Mouse (Mus musculus) frontal cortex, postnatal 36 days (tissue): ENCODE results near the gene Gm21974.
"Not testable (repeated sequence)": the region's sequence is repeated elsewhere in the genome, so short reads cannot be mapped to it uniquely, and the experiment has no call there.

ENCODE experiments used
- DNase-seq, 2 experiments: peaks; one replicate each; pipeline ENCODE4 v3.0.0; 2022; ENCODE audit warnings: low spot score in 2 of 2

Gm21974 gene

DNA sequence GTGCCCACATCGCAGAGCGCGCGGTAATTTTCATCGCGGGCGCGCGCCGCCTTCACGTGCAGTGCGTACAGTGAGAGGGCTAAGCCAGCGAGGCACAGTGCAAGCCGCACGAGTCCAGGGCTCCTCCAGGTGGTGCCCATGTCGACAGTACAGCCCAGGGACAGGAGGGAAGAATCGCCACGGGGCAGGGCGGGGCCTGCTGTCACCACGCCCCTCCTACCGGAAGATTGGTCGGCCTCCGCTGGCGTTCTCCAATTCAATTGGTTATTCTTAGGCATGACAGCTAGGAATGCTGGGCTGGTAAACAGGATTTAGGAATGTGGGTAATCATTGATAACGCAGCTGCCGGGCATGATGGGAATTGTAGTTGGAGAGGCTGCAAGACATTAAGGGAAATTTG lies at the start of gene Gm21974, which contains the start of gene Vkorc1:
TSS of gene Gm21974 (minus strand) at position 13 of the 400 bp plus-strand sequence.
TSS of gene Vkorc1 (minus strand) at position 176 of the 400 bp plus-strand sequence.
- DNase-seq: peak; percentile 92 to 97

DNA sequence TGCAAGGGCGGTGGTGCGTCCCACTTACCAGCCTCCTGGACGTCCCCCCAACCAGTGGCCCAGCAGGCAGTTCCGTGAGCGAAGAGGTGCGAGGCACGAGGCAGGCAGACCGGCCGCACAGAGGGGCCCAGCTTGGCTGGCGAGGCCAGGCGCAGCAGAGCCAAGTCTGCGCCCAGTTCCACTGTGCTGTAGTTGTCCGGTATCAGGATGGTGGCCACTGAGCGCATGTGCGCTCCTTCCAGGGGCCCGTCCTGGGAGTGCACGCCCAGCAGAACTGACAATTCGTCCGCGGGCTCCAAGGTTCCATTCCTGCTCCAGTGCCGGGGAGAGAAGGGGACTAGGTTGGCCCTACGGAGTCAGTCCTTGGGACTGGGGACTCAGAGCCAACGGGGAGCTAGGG lies 49.4 kb upstream of the Gm21974 start:
- no peak for DNase-seq

DNA sequence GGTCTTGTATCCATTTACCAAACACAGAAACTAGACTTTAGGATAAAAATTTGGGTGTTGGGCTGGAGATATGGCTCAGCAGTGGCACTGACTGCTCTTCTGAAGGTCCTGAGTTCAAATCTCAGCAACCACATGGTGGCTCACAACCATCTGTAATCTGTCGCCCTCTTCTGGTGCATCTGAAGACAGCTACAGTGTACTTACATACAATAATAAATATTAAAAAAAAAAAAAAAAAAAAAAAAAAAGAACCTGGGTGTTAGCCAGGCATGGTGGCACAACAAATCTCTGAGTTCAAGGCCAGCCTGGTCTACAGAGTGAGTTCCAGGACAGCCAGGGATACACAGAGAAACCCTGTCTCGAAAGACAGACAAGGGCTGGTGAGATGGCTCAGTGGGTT lies 46.8 kb upstream of the Gm21974 start:
- DNase-seq: not testable (repeated sequence)

DNA sequence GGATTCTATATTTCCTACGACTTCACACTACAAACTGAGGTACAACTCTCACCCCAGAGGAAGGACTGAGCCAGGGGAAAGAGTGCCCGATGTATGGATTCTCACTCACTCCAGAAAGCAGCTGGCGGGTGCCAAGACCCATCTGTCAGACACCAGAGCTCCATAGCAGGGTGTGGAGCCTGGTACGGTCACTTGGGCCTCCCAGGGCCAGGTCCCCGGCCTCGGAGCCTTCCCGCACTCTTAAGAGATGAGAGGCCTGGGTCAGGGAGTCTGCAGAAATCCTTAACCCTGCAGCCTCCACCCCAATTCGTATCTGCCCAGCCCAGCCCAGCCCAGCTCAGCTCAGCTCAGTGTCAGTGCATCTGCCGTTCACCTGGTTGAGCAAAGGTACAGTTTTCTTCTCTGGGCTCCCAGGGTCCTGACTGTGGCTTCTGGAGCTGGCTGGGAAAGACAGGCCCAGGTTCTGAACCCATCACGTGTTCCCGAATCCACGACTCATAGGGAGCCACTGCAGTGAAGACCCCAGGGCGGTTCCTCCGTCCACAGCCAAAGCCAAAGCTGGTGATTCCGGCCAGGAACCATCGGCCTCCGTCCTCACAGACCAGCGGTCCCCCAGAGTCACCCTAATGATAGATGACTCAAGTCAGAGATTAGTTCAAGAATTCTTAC lies 41.1 kb upstream of the Gm21974 start:
- no peak for DNase-seq

DNA sequence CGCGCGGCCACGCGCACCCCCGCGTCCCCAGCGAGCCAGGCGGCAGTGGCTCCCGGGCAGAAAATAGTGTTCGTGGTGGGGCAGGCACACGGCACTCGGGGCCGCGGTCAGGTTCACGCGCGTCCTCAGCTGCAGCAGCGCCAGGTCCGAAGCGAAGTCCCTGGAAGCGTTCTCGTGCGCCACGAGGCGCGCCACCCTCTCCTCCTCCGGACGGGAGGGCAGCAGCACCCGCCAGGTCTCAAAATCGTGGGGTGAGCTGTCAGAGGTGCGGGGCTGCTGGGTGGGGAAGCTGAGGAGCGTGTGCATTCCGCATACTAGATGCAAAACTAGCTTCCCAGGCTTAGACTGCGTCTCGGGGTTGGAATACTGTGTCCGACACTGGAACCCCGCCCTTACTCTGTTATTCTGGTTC lies 40.5 kb upstream of the Gm21974 start:
- peak in 1 of 2 experiments; percentile 33 for DNase-seq

DNA sequence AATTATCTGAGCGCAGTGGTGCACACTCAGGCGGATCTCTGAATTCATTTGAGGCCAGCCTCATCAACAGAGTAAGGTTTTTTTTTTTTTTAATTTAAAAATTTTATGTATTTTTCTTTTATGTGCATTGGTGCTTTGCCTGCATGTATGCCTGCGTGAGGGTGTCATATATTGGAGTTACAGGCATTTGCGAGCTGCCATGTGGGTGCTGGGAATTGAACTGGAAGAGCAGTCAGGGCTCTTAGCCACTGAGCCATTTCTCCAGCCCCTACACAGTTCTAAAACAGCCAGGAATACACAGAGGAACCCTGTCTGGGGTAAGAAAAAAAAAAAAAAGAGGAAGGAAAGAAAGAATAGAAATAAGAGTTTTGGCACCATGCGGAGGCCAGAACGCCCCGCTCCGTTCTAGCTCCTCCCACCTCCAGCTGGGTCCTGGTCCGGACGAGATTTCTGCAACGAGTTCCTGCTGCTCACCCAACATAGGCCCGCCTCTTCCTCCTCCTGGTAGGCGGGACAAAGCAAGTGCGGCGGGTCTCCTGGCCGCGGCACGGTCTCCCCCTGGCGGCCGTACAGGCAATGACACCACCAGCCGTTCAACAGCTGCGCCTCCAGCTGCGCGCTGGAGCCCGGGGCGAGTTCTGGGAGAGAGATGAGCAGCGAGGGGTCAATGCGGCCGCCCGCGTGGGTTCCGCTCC lies 39.9 kb upstream of the Gm21974 start:
- DNase-seq: peak; percentile 94 to 95

DNA sequence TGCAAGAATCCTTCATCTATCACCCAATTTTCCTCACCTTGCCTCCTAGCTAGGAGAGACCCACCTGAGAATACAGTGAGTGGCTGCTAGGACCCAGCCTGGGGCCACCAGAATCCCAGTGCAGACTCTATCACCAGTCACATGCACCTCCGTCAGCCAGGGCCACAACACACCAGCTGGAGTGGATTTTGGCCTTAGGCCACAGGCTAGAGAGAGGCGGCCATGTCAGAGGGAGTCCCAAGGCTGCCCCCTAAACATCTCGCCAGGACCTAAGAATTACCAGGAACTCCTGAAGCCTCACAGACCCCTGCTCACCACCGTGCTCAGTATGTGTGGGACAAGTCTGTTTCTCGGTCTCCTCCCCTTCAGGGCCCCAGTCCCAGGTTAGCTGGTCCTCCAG lies 38.8 kb upstream of the Gm21974 start:
- DNase-seq: no peak

DNA sequence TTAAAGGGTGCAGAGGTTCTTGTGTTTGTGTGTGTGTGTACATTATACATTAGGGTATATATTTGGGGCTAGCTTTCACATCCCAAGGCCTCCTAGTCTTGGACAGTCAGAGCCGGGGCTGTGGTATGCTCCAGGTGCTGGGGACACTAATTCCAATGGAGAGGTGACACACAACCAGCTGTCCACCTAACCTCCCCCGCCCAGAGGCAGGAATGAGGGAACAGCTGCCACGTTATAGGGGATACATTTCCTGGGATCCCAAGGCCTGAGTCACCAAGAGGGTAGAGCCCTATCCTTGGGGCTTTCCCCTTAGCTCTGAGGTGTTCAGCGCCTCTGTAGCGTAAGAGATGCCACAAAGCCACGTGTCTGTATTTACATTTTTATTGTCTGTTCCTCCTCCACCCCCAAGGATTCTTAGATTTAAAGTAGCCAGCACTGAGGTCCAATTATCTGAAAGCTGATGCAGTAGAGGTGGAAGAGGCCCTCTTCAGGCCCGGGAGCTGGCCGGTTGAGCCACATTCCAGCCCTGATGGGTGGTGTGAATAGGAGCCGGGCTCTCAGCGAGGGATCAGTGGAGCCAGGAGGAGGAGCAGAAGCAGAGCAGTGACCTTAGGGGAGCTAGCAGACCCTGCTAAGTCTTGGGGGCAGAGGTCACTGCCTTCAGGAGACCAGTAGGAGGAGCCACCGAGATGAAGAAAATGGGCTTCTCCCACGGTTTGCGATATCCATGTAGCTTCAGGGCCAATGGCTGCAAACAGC lies 37.2 kb upstream of the Gm21974 start:
- no peak for DNase-seq

DNA sequence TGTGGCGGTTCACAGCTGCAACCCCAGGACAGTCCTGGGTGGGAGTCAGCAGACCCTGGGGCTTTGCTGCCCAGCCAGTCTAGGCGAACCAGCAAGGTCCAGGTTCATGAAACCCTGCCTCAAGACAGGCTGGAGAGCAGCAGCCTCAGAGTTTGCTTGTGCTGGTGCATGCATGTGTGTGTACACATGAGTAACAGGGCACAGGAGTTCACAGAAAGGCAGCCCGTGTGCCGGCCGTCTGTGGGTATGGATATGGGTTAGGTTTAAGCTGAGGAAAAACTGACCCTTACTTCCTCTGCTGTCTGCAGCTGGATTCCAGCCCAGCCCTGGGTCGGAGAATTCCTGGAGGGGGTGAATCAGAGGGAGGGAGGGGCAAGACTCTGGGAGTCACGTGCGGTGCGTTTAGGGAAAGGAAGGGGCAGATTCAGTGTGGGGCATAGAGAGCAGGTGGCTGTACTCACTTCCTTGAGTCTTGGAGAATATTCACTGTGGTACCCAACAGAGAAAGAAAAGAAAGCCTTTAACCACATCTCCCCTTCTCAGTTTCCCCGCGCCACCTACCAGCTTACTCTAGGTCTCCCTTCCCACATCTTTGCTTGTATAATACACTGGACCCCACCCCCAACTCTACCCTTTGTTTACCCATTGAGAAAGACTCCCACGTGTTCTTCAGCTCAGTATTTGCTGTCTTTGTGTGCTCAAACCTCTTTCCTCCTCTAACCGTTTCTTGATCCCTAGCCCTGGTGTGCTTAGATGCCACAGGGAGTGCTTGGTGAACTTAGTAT lies 36.3 kb upstream of the Gm21974 start:
- no peak for DNase-seq

DNA sequence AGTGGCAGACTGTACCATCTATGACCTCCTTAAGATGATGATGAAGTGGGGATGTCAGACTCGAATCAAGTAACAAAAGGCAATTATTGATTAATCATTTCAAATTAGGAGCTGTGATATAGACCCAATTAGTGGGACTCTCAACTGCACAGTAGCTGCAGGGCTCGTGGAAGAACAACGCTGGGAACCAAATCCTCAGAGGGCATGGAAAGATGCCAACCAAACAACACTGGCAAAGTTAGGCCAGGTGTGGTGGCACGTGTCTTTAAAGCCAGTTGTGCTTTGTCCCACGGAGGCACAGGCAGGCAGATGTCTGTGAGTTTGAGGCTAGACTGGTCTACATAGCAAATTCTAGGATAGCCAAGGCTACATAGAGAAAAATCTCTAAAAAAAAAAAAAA lies 35.4 kb upstream of the Gm21974 start:
- DNase-seq: no peak

DNA sequence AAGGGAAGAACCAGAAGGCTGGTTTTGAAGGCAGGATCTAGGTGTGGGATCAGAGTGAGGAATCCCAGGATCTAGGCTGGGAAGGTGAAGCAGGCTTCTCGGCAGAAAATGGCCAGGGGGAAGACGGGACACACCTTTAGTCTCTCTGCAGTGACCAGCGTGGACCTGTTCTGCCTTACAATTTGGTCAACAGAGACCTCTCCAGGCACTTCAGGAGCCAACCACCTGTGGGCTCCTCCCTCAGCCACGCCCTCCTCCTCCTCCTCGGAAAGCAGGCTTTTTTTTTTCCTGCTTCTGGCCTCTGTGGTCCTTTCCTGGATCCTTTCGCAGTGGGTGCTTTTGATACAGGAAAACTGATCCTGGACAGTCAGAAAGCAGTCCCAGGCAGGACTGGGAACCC lies 34.7 kb upstream of the Gm21974 start, which contains the start of gene Prss8:
TSS of gene Prss8 (minus strand) at position 182 of the 400 bp plus-strand sequence.
- DNase-seq: no peak

DNA sequence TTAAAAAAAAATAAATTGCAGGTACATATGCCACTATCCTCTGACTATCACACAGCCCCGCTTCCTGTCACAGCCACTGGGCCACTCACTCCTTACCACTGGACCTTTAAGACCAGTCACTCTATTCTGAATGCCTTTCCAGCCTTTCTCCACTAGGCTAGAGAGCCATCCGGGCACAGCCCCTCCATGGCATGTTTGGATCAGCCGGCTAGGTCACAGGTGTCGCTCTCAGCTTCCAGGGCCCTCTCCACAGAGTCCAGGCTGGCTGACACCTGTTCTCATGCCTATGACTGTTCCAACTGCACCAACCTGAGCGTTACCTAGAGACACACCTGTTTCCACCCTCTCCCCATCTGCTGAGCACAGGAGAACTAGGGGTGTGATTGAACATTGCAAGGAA lies 33.3 kb upstream of the Gm21974 start:
- DNase-seq: no peak

DNA sequence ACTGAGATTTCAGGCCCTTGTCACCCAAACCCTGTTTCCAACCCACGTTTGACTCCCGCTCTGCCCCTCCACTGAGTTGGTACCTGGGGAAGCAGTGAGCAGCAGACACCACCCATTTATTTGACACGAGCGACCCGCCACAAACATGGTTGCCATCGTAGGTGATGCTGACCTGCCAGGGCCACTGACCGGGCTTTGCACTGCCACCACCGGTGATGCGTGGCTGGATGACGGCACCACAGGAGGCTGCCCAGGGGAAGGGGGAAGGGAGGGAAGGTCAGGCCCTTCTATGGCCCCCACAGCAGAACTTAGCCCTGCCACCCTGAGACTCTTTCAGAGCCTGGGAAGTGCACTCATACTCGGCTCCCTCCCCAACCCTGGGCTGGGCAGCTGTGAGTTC lies 32.5 kb upstream of the Gm21974 start:
- no peak for DNase-seq

DNA sequence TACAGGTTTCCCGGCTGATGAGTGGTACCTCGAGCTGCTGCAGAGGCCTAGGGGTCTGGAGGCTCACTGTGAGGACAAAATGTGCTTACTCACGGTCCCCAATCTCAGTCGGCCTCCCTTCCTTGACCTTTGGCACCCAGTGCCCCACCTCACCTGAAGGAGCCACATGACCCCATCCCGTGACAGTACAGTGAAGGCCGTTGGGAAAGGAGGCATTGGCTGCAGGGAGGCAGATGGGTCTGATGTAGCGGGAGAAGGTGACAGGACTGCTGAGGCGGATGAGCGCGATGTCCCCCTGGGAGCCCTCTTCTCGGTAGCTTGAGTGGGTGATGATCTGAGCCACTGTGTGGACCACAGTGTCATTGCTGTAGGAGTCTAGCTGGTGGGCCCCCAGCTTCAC lies 31.6 kb upstream of the Gm21974 start:
- DNase-seq: no peak

DNA sequence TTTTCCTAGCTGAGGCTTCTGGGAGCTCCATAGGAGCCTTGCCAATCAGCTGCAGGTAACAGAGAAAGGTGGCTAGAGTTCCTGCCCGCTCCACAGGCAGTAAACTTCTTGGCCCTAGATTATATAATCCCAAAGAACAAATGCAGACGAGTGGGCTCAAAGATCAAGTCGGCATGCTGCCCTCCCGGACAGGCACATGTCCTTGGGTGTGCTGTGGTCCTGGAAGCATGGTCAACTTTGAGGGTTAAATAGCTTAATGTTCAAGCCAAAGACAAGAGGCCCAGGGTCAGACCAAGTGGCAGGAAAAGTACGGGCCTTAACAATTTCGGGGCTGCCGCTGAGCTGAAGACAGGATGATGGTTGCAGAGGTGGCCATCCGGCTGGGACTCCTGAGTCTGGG lies 30.8 kb upstream of the Gm21974 start:
- no peak for DNase-seq

DNA sequence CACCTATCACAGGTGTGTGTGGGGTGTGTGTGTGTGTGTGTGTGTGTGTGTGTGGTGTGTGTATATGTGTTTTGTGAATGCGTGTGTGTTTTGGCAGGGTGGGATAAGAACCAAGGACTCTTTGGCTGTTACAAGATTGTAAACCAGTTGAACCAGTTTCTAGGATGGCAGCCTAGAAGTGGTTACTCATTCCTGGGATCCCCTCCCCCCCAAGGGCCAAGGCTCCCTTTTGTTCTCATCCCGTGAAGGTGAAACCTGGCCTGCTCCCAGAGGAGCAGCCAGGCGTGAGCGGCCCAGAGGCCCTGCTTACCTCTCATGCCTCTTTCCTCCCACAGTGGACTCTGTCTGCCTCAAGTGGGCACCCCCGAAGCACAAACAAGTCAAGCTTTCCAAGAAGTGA lies 30.0 kb upstream of the Gm21974 start:
- DNase-seq: no peak

DNA sequence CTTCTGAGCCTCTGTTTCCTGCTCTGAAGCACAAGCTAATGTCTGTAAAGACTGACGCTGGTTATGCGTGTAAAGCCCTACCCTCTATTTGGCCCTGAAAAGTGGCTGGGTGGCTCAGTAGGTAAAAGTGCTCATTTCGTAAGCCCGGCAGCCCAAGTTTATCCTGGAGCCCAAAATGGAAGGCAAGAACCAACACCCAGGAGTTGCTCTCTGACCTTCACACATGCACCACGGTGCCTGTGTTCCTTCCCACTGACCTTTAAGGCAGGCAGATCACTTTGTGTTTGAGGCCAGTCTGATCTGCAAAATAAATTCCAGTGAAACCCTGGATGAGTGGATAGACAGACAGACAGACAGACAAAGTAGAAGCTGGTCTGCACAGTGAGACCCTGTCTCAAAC lies 28.5 kb upstream of the Gm21974 start:
- DNase-seq: no peak

DNA sequence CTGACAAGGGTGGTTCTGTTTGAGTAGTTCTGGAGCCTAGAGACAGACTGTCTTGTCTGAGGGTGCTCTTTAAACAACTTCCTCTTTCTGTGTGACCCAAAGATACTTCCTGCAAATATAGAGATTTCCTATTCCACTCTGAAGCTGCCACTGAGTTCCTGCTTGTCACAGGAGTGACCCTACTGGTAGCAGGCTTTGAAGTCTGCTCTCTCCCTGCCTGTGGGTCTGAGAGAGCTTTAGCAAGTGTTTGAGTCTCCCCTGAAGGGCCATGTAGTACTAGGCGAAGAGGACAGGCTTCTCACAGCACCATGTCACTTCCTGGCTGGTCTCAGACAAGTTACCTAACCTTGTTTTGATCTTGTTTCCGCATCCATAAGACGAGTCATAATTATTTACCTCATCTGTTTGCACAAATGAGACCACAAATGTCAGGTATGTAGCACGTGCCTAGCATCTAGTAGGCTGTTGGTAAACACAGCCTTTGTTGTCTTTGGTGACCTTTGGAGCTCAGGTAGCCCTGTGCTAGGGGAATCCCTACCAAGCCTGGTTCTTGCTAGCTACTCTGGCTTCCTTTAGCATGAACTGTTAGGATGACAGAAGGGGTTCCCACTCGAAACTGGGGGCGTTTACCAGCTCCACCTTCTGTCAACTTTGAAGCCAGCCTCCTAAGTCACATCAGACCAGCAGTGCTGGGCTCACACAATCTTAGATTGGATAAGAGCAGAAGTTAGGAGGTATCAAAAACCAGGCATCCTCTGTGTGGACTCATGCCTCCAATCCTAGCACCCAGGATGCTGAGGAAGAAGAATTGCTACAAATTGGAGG lies 27.4 kb upstream of the Gm21974 start:
- DNase-seq: peak; percentile 27 to 37

DNA sequence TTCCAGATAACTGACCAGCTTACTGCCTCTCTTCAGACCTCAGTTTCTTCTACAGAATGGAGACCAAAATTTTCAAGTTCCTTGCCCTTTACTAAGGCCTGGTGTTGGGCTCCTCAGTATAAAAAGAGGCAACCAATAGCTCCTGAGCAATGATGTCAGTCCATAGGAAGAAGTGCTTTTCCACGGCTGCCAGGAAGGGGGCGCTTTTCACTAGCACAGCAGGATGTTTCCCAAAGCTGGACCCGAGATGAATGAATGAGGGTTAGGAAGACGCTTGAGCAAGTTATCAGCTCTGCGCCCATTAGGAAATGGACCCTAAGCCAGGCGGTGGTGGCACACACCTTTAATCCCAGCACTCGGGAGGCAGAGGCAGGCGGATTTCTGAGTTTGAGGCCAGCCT lies 26.3 kb upstream of the Gm21974 start:
- peak in 1 of 2 experiments; percentile 36 for DNase-seq

DNA sequence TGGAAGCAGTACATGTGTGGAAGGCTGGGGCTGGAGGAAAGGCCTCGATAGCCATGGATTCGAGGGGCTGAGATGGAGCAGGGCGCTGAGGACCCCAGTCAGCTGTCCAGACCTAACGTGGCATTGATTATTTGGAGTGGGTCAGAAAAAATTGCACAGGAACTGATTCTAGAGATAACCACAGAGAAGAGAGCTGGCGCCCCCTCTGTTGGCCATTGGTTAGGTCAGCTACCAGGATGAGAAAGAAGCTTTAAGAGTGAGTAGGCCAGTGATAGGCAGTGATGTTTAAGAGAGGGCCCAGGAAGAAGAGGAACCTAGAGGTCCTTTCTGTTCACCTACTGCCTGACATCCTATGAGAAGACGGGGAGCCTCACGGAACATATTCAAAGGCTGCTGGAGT lies 24.0 kb upstream of the Gm21974 start:
- DNase-seq: no peak

DNA sequence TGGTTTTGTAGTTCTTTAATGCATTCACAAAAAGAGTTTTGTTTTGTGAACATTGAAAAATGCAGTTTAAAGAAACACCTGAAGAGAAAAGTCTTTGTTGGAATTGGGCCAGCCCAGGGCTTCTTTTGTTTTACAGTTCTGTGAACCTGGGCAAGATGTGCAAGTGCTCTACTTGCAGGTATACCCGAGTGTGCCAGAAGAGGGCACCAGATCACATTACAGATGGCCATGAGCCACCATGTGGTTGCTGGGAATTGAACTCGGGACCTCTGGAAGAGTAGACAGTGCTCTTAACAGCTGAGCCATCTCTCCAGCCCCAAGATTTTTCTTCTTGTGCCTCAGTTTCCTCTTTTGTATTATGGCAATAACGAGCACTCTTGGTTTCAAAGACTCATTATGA lies 22.9 kb upstream of the Gm21974 start:
- DNase-seq: peak in 1 of 2 experiments; percentile 43
